Mouse (Mus musculus) macrophage (primary cell): ENCODE measurements around the gene Elavl4. TPM values are rescaled to one million over a fixed set of nuclear protein-coding genes. Genes with fewer than 3 reads are reported as not detected.

Source experiments
- H3K27ac ChIP-seq: fragments of 350-480 bp; formaldehyde crosslinking; 2 replicates; pipeline ENCODE4 v1.9.0; 2021
- H3K36me3 ChIP-seq: fragments of 350-480 bp; formaldehyde crosslinking; 2 replicates; pipeline ENCODE4 v1.9.0; 2021; ENCODE audit errors: inconsistent target
- H3K4me3 ChIP-seq: fragments of 350-480 bp; formaldehyde crosslinking; 2 replicates; pipeline ENCODE4 v1.9.0; 2021; ENCODE audit errors: inconsistent target
- H3K79me2 ChIP-seq: fragments of 350-480 bp; formaldehyde crosslinking; 2 replicates; pipeline ENCODE4 v1.9.0; 2021; ENCODE audit errors: inconsistent target
- WGBS: methylation state at CpG from one replicate; pipeline ENCODE4 v1.1.7; 2026; ENCODE audit warnings: inconsistent platforms; ENCODE audit not compliant: missing documents; 5-methylcytosine and 5-hydroxymethylcytosine counted together
- polyA plus RNA-seq: library from polyadenylated mRNA; stranded (reverse); fragments of 250-400 nt; gene quantifications from 3 replicates; pipeline ENCODE4 v1.2.4, GENCODE M21; 2018; ENCODE audit warnings: inconsistent platforms

Gene Elavl4
- polyA plus RNA-seq, 1 experiment from 2014 or later = not detected

- no peaks in the 10 kb centered on the region for H3K79me2 ChIP-seq
- 80% methylated on average over 5 of the region's 5 CpGs for WGBS
- H3K27ac ChIP-seq = no peak overlapping the region
- no peak overlapping the region for H3K4me3 ChIP-seq
- H3K36me3 ChIP-seq = no peaks in the 10 kb centered on the region
These were observed 186.5 kb downstream of the Elavl4 start for GRCm38 (mm10) chr4:110165217-110165616.

- Histone ChIP-seq H3K4me3 (no peak overlapping the region), H3K36me3 (no peaks in the 10 kb centered on the region), H3K79me2 (no peaks in the 10 kb centered on the region), H3K27ac (no peak overlapping the region)
- WGBS = 78% methylated on average over 3 of the region's 3 CpGs
These were observed 190.1 kb downstream of the Elavl4 start for GRCm38 (mm10) chr4:110161600-110161999.

GRCm38 (mm10) chr4:110157515-110158159 lies 194.1 kb downstream of the Elavl4 start:
- no peaks in the 10 kb centered on the region for H3K79me2 ChIP-seq
- no peak overlapping the region for H3K4me3 ChIP-seq
- 75% methylated on average over 3 of the region's 3 CpGs for WGBS
- no peak overlapping the region for H3K27ac ChIP-seq
- no peaks in the 10 kb centered on the region for H3K36me3 ChIP-seq

- no peak overlapping the region for H3K27ac ChIP-seq
- H3K36me3 ChIP-seq = no peaks in the 10 kb centered on the region
- 92% methylated on average over 2 of the region's 2 CpGs for whole genome bisulfite sequencing
- H3K79me2 ChIP-seq = no peaks in the 10 kb centered on the region
- H3K4me3 ChIP-seq = no peak overlapping the region
These were observed 195.8 kb downstream of the Elavl4 start for GRCm38 (mm10) chr4:110155954-110156353.

Other genes with a start within 250 kb of the Elavl4 start
- not detected in 3 replicates for gene Agbl4, start 45.8 kb upstream of the Elavl4 start, polyA plus RNA-seq